Mouse (Mus musculus): Measurements from ENCODE around the gene Hk1. TPM values are rescaled to one million over a fixed set of nuclear protein-coding genes. Genes with fewer than 3 reads are reported as not detected.

Hk1 gene
- polyA plus RNA-seq, 1 experiment: 65.7 TPM

GRCm38 (mm10) chr10:62247156-62247555, 132.6 kb downstream of the Hk1 start:
- Histone ChIP-seq H3K4me3 (ENCODE audit: insufficient read depth, poor library complexity, severe bottlenecking) (no peak overlapping the region), H3K36me3 (ENCODE audit: control insufficient read depth, insufficient read depth) (no peaks in the 10 kb centered on the region), H3K27me3 (ENCODE audit: control insufficient read depth, insufficient read depth, insufficient read length) (no peaks in the 10 kb centered on the region), H3K79me2 (ENCODE audit: control insufficient read depth, insufficient read depth) (no peaks in the 10 kb centered on the region), H3ac (ENCODE audit: control insufficient read depth, insufficient read length, low read depth) (no peak overlapping the region), H3K79me3 (ENCODE audit: low read depth) (no peaks in the 10 kb centered on the region)
- TF ChIP-seq MYOD1 (IDR thresholded peaks at IDR 0.05; ENCODE audit: control insufficient read depth, insufficient read length, low read depth) (no peak), USF1 (IDR thresholded peaks at IDR 0.05; ENCODE audit: low read depth) (no peak), CTCF (IDR thresholded peaks at IDR 0.05; ENCODE audit: control insufficient read depth, insufficient read depth, insufficient read length) (no peak), MYOG (IDR thresholded peaks at IDR 0.05; ENCODE audit: control insufficient read depth, extremely low read depth, insufficient read length) (no peak), MAX (IDR thresholded peaks at IDR 0.05) (no peak), FOSL1 (IDR thresholded peaks at IDR 0.05; ENCODE audit: insufficient read depth, low read length, poor library complexity, severe bottlenecking) (no peak), CEBPB (IDR thresholded peaks at IDR 0.05; ENCODE audit: low read depth) (no peak)

- TF ChIP-seq CEBPB (IDR thresholded peaks at IDR 0.05; ENCODE audit: low read depth) (no peak), MYOD1 (IDR thresholded peaks at IDR 0.05; ENCODE audit: control insufficient read depth, insufficient read length, low read depth) (no peak), MAX (IDR thresholded peaks at IDR 0.05) (no peak), CTCF (IDR thresholded peaks at IDR 0.05; ENCODE audit: control insufficient read depth, insufficient read depth, insufficient read length) (no peak), FOSL1 (IDR thresholded peaks at IDR 0.05; ENCODE audit: insufficient read depth, low read length, poor library complexity, severe bottlenecking) (no peak), USF1 (IDR thresholded peaks at IDR 0.05; ENCODE audit: low read depth) (no peak), MYOG (IDR thresholded peaks at IDR 0.05; ENCODE audit: control insufficient read depth, extremely low read depth, insufficient read length) (no peak)
- no peaks in the 10 kb centered on the region for H3K36me3 ChIP-seq (ENCODE audit: control insufficient read depth, insufficient read depth)
- H3K79me3 ChIP-seq (ENCODE audit: low read depth): no peaks in the 10 kb centered on the region
- H3ac ChIP-seq (ENCODE audit: control insufficient read depth, insufficient read length, low read depth): no peak overlapping the region
- no peaks in the 10 kb centered on the region for H3K79me2 ChIP-seq (ENCODE audit: control insufficient read depth, insufficient read depth)
- H3K4me3 ChIP-seq (ENCODE audit: insufficient read depth, poor library complexity, severe bottlenecking): no peak overlapping the region
- no peaks in the 10 kb centered on the region for H3K27me3 ChIP-seq (ENCODE audit: control insufficient read depth, insufficient read depth, insufficient read length)
Measured at GRCm38 (mm10) chr10:62244067-62244466, 135.6 kb downstream of the Hk1 start.

GRCm38 (mm10) chr10:62242896-62243295, 136.8 kb downstream of the Hk1 start:
- no peaks in the 10 kb centered on the region for H3K79me3 ChIP-seq (ENCODE audit: low read depth)
- no peak overlapping the region for H3ac ChIP-seq (ENCODE audit: control insufficient read depth, insufficient read length, low read depth)
- H3K27me3 ChIP-seq (ENCODE audit: control insufficient read depth, insufficient read depth, insufficient read length): no peaks in the 10 kb centered on the region
- no peaks in the 10 kb centered on the region for H3K36me3 ChIP-seq (ENCODE audit: control insufficient read depth, insufficient read depth)
- no peak for TF ChIP-seq CEBPB (IDR thresholded peaks at IDR 0.05; ENCODE audit: low read depth)
- no peak for TF ChIP-seq MAX (IDR thresholded peaks at IDR 0.05)
- TF ChIP-seq MYOD1 (IDR thresholded peaks at IDR 0.05; ENCODE audit: control insufficient read depth, insufficient read length, low read depth): no peak
- no peak for TF ChIP-seq MYOG (IDR thresholded peaks at IDR 0.05; ENCODE audit: control insufficient read depth, extremely low read depth, insufficient read length)
- TF ChIP-seq CTCF (IDR thresholded peaks at IDR 0.05; ENCODE audit: control insufficient read depth, insufficient read depth, insufficient read length): no peak
- TF ChIP-seq USF1 (IDR thresholded peaks at IDR 0.05; ENCODE audit: low read depth): no peak
- no peak for TF ChIP-seq FOSL1 (IDR thresholded peaks at IDR 0.05; ENCODE audit: insufficient read depth, low read length, poor library complexity, severe bottlenecking)
- no peaks in the 10 kb centered on the region for H3K79me2 ChIP-seq (ENCODE audit: control insufficient read depth, insufficient read depth)
- H3K4me3 ChIP-seq (ENCODE audit: insufficient read depth, poor library complexity, severe bottlenecking): no peak overlapping the region

- Histone ChIP-seq H3K4me3 (ENCODE audit: insufficient read depth, poor library complexity, severe bottlenecking) (no peak overlapping the region), H3ac (ENCODE audit: control insufficient read depth, insufficient read length, low read depth) (no peak overlapping the region), H3K36me3 (ENCODE audit: control insufficient read depth, insufficient read depth) (no peaks in the 10 kb centered on the region), H3K27me3 (ENCODE audit: control insufficient read depth, insufficient read depth, insufficient read length) (no peaks in the 10 kb centered on the region), H3K79me3 (ENCODE audit: low read depth) (no peaks in the 10 kb centered on the region), H3K79me2 (ENCODE audit: control insufficient read depth, insufficient read depth) (no peaks in the 10 kb centered on the region)
- TF ChIP-seq MYOD1 (IDR thresholded peaks at IDR 0.05; ENCODE audit: control insufficient read depth, insufficient read length, low read depth): no peak
- no peak for TF ChIP-seq CTCF (IDR thresholded peaks at IDR 0.05; ENCODE audit: control insufficient read depth, insufficient read depth, insufficient read length)
- no peak for TF ChIP-seq FOSL1 (IDR thresholded peaks at IDR 0.05; ENCODE audit: insufficient read depth, low read length, poor library complexity, severe bottlenecking)
- TF ChIP-seq MYOG (IDR thresholded peaks at IDR 0.05; ENCODE audit: control insufficient read depth, extremely low read depth, insufficient read length): no peak
- no peak for TF ChIP-seq CEBPB (IDR thresholded peaks at IDR 0.05; ENCODE audit: low read depth)
- no peak for TF ChIP-seq MAX (IDR thresholded peaks at IDR 0.05)
- TF ChIP-seq USF1 (IDR thresholded peaks at IDR 0.05; ENCODE audit: low read depth): no peak
Measured at GRCm38 (mm10) chr10:62242358-62242757, 137.3 kb downstream of the Hk1 start.

DNA sequence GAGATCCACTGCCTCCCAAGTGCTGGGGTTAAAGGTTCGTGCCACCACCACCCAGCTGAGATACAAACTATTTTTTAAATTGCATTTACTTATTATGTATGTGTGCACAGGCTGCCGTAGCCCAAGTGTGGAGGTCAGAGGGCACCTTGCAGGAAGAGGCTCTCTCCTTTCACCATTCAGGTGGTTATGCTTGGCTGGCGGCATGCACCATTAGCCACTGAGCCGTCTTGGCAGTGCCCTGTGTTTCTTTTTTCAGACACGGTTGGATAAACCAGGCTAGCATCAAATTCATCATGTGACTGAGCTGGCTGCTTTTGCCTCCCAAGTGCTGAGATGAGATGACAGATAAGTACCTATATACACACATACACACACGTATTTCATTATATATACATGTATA, 140.4 kb downstream of the Hk1 start:
- H3K79me2 ChIP-seq (ENCODE audit: control insufficient read depth, insufficient read depth): no peaks in the 10 kb centered on the region

More for the DNA sequence above, 140.4 kb downstream of the Hk1 start:
- no peaks in the 10 kb centered on the region for H3K79me3 ChIP-seq (ENCODE audit: low read depth)
- no peak overlapping the region for H3K4me3 ChIP-seq (ENCODE audit: insufficient read depth, poor library complexity, severe bottlenecking)
- no peaks in the 10 kb centered on the region for H3K36me3 ChIP-seq (ENCODE audit: control insufficient read depth, insufficient read depth)
- TF ChIP-seq MYOG (IDR thresholded peaks at IDR 0.05; ENCODE audit: control insufficient read depth, extremely low read depth, insufficient read length) (no peak), MYOD1 (IDR thresholded peaks at IDR 0.05; ENCODE audit: control insufficient read depth, insufficient read length, low read depth) (no peak), USF1 (IDR thresholded peaks at IDR 0.05; ENCODE audit: low read depth) (no peak), CTCF (IDR thresholded peaks at IDR 0.05; ENCODE audit: control insufficient read depth, insufficient read depth, insufficient read length) (no peak), CEBPB (IDR thresholded peaks at IDR 0.05; ENCODE audit: low read depth) (no peak), FOSL1 (IDR thresholded peaks at IDR 0.05; ENCODE audit: insufficient read depth, low read length, poor library complexity, severe bottlenecking) (no peak), MAX (IDR thresholded peaks at IDR 0.05) (no peak)
- H3K27me3 ChIP-seq (ENCODE audit: control insufficient read depth, insufficient read depth, insufficient read length): no peaks in the 10 kb centered on the region
- no peak overlapping the region for H3ac ChIP-seq (ENCODE audit: control insufficient read depth, insufficient read length, low read depth)

All from C2C12 (cell line).